Mouse (Mus musculus) adrenal gland, adult 2 months (tissue): ENCODE results near the gene Rbms1. TPM values are rescaled to one million over a fixed set of nuclear protein-coding genes. Genes with fewer than 3 reads are reported as not detected.

Experiments
- DNase-seq: peaks from one replicate; pipeline ENCODE4 v3.0.0; 2021
- polyA plus RNA-seq: library from polyadenylated mRNA; depleted of rRNA; stranded (reverse); fragments of >200 nt; gene quantifications from 2 replicates; pipeline ENCODE4 v1.2.3, GENCODE M21; 2012
- total RNA-seq, 2 experiments: library from RNA; stranded (reverse); gene quantifications; 2 replicates each; pipeline ENCODE4 v1.2.3; 2021

Rbms1 gene
- total and polyA plus RNA-seq, 3 experiments: 58.6 to 119 (median 60.1) TPM

- DNase-seq: peak; percentile 56
These were observed 85.2 kb downstream of the Rbms1 start for GRCm38 (mm10) chr2:60877543-60878386.

- no peak for DNase-seq
These were observed 86.1 kb downstream of the Rbms1 start for GRCm38 (mm10) chr2:60876891-60877290.

GRCm38 (mm10) chr2:60872095-60872811 lies 90.7 kb downstream of the Rbms1 start:
- no peak for DNase-seq

DNA sequence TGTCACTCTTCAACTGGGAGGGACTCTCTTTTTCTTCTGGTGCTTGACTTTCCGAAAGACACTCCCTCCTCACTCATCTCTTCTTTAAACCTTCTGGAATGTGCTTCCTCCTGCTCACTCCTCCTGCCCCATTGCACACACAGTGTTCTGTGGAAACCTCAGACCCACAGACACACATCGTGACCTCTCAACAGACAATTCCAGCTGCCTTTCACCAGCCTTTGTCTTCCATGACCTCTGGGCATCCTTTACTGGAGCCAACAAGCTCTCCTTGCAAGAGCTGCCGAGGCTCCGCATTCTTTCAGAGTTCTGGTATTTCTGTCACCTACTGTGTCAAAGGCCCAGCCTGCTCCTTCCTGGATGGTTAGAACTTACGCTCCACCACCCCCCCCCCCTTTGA lies 92.0 kb downstream of the Rbms1 start:
- DNase-seq: no peak

- DNase-seq: peak; percentile 51
These were observed 92.5 kb downstream of the Rbms1 start for GRCm38 (mm10) chr2:60870450-60870849.

DNA sequence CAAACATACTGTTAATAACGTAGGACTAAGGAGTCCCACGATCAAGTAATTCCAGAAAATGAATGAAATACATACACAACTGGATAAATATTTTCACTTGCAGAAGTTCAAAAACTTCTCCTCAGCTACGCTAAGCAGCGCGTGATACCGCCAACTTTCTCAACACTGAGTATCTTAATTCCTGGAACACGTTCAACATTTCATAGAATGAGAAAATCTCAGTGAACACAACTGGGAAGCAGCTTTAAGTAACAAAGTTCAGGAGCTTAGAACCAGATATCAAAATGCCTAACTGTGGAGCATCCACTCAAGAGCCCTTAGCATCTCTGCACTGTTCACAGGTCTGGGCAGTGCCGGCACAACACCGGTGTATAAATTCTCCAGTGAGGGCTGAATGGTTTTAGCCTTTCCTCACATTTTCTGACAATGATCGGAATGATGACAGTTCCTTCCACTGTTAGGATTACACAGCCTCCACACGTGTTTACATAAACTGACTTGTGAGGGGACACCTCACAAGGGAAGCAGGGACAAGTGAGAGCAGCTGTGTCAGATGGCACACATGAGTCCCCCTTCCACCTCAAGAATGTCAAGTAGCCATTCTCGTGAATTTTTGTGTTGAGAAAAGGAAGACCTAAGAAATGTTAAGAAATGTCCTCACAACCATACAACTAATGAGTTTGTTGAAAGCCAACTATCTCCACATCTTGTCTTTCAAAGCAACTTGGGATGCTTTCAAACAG lies 93.8 kb downstream of the Rbms1 start:
- no peak for DNase-seq

DNA sequence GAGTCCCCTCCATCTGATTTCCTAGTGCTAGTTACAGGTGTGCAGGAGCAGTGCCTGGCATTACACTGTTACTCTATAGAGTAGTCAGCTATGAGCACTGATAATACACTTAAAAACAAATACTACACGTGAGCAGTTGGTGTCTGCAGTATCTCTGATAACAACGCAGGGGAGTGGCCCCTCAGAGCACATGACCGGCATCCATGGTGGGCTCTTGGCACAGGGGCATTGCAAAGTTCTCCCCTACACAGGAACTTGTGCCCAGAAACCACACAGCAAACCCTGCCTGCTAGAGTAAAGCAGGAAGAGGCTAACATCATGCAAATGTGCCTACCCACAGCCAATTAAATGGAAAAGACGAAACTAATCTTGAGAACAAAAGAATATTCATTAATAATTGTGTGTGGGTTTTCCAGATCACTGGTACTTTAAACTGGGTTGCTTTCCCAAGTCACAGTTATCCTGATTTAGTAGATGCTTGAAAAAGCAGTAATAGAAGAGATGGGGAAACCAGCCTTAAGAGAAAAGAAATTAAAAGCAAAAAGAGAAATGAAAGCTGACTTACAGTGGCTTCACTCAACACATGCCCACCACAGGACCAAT lies 94.8 kb downstream of the Rbms1 start:
- no peak for DNase-seq

DNA sequence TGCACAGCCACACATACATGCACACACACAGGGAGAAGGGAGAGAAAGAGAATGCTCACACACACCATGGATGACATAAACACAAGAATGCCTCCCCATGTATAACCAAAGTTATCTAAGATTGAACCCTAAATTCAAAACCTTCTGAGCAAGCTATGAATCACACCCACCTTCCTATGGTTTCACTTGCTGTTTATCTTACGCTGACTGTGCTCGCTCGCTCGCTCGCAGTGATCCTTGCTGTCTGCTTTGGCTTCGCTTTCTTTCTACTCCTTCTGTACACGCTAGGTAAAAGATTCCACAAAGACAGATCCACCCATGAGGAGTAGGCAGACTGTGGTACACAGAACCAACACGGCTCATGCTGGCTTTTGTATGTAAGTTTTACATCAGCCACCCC lies 95.7 kb downstream of the Rbms1 start:
- DNase-seq: no peak

DNA sequence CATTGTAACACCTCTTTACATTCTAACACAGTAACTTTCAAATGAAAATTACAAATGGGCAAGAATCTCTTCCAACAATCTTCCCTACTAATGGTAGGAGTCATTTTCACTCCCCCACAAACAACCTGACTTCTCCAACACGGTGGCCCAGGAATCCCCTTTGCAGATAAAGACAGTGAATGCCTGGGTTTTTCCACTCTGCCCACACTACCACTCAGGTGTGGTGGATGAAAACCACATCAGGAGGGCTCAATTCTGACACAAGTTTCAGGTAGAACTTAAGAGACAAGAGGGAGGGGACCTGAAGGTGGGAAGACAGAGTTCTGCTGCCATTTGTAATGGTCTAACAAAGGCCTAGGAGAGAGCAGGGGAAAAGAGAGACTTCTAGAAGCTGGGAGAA lies 97.1 kb downstream of the Rbms1 start:
- DNase-seq: no peak

DNA sequence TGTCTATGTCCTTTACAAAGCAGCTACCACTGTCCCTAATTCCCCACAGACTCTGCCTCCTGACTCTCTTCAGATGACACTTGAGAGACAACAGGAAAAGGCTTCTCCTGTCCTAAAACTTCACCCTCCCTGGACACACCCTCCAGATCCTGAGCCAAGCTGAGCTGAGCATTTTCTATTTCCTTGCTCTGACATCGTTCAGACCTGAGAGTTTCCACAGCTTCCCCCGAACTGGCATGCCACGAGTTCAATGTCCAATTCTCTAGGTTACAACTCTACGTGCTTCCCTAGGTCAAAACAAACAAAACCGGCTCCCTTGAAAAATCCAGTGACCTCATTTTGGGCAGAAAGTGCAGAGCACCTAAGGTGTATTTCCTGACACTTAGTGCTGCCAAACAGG lies 98.0 kb downstream of the Rbms1 start:
- DNase-seq: no peak

DNA sequence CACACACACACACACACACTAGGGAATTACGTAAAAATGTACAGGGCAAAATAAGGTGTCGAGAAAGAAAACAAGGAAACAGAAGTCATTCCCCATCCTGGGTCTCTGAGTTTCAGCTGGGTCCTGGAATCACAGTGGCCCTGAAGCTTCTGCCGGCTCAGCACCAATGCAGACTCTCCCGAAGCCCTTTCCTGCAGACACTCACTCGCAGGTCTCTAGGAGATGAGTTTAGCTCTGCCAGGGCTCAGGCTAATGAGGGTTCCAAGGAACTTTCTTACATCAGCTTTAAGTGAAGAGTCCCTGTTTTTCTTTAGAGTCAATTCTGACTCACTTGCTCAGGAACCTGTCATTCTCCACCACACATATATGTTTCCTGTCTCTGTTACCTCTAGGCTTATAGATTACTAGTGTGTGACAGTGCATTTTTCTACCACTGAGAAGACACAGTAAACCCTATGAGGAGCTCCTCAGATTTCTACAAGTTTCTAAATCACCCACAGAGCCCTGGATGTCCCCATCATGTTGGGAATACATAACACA lies 98.7 kb downstream of the Rbms1 start:
- DNase-seq: no peak

DNA sequence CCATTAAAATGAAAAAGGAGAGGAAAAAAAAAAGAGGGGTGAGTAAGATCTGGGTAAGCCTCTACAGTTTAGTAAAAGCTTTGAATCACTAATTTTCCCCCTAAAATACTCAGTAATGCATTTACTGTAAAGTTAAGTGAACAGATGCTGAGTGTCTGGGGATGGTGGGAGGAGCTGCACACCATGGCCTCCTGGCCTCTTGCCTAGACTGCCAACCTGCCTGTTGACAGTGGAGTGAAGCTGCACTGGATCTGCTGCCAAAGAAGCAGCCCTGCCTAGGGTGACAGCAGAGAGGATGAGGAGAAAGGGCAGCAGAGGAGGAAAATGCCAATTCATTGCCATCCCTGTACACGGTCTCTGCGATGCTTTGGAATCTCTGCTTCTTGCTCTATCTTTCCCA lies 99.2 kb downstream of the Rbms1 start:
- no peak for DNase-seq

GRCm38 (mm10) chr2:60862913-60863711 lies 99.9 kb downstream of the Rbms1 start:
- no peak for DNase-seq

DNA sequence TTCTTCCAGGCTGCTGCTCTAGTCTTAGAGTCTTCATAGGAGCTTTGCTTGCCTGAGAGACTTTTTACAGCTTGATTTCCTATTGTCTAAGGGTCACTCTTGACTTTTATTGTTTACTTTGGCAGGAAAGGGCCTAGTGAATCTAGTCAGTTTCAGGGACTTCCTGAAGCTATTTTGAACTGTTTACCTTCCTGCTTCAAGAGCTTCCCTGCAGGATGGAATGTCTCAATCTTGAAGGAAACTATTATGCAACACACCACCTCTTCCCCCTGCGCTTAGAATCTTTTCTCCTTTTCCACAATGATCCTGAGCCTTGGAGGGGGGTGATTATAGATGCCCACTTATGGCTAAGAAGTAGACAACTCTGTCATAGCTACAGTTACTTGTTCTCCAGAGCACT lies 104.9 kb downstream of the Rbms1 start:
- no peak for DNase-seq

GRCm38 (mm10) chr2:60856097-60856496 lies 106.9 kb downstream of the Rbms1 start:
- DNase-seq: no peak

- peak; percentile 75 for DNase-seq
These were observed 108.0 kb downstream of the Rbms1 start for GRCm38 (mm10) chr2:60855006-60855405.

- DNase-seq: no peak
These were observed 111.1 kb downstream of the Rbms1 start for GRCm38 (mm10) chr2:60851898-60852297.

DNA sequence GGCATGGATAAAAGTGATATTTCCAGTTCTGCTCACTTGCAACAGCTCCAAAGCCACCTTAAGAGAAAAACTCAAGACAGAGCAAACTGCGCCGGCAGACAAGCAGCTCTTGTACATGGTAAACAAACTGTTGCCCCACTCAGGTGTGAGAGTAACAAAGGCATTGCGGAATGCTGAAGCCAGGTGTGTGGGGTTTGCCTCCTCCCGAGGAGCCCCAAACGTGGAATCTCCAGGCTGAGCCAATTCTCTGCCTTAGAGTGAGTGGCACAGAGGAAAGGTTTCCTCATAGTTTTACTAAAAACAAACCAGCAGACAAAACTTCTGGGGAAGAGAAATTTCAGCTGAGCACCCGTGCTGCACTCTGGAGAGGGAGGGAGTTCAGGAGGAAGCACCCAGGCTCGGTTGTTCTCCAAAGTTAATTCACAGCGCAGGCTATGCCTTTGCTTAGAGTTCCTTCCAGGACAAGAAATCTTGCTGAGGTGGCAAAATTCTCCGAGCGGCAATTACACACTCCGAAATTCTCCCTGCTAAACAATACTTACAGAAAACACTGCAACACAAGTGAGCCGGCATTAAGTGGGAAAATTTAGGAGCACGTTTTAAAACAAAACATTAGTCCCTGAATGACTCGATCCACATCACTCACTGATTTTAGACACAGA lies 111.8 kb downstream of the Rbms1 start:
- DNase-seq: no peak

DNA sequence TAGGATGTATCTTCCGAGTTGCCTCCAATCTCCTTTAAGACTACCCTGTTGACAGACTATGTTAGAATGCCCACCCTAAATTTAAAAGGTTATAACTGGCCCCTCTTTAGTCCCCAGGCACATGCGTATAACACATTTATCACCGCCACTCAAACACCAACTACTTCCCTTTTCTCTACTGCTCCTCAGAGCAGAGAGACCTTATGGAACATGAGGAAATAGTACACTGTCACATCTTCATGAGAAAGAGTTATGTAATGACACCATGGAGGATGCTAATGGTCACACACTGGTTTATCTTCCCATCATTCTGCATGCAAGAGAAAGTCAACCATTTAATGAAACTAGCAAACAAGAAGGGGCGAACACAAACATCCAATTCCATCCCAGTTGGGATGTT lies 114.5 kb downstream of the Rbms1 start:
- no peak for DNase-seq

- DNase-seq: no peak
These were observed 115.0 kb downstream of the Rbms1 start for GRCm38 (mm10) chr2:60847984-60848383.
